Mouse (Mus musculus): Measurements from ENCODE around the gene Pou5f1. TPM values are rescaled to one million over a fixed set of nuclear protein-coding genes. Genes with fewer than 3 reads are reported as not detected.
"Not testable (repeated sequence)": the region's sequence is repeated elsewhere in the genome, so short reads cannot be mapped to it uniquely, and the experiment has no call there.

Pou5f1 gene
- total RNA-seq, 2 experiments from 2014 or later, result not detected

GRCm38 (mm10) chr17:35508279-35508678 lies 2.5 kb downstream of the Pou5f1 start:
- DNase-seq (ENCODE audit: extremely low spot score in 1 of 2, low spot score in 2 of 2); intact Hi-C loops (cut with DNase I): not testable (repeated sequence)

GRCm38 (mm10) chr17:35509284-35509683 lies 3.5 kb downstream of the Pou5f1 start:
- intact Hi-C loops (cut with DNase I), result no loop called here
- no peak for DNase-seq (ENCODE audit: extremely low spot score in 1 of 2, low spot score in 2 of 2)

- intact Hi-C loops (cut with DNase I), result no loop called here
Measured at GRCm38 (mm10) chr17:35512916-35513626, 7.3 kb downstream of the Pou5f1 start.

GRCm38 (mm10) chr17:35513886-35514285 lies 8.1 kb downstream of the Pou5f1 start:
- DNase-seq (ENCODE audit: extremely low spot score in 1 of 2, low spot score in 2 of 2), result peak; percentile 23 to 73
- intact Hi-C loops (cut with DNase I), result no loop called here

More at GRCm38 (mm10) chr17:35512916-35513626, 7.3 kb downstream of the Pou5f1 start:
- no peak for DNase-seq (ENCODE audit: extremely low spot score in 1 of 2, low spot score in 2 of 2)

- intact Hi-C loops (cut with DNase I), result no loop called here
- no peak for DNase-seq (ENCODE audit: extremely low spot score in 1 of 2, low spot score in 2 of 2)
Measured at GRCm38 (mm10) chr17:35514756-35515155, 8.9 kb downstream of the Pou5f1 start.

GRCm38 (mm10) chr17:35515911-35516640 lies 10.3 kb downstream of the Pou5f1 start:
- peak; percentile 7 to 62 for DNase-seq (ENCODE audit: extremely low spot score in 1 of 2, low spot score in 2 of 2)
- intact Hi-C loops (cut with DNase I), result no loop called here

- intact Hi-C loops (cut with DNase I), result no loop called here
Measured at GRCm38 (mm10) chr17:35516652-35517500, 11.1 kb downstream of the Pou5f1 start, which contains the start of the genes Tcf19 and Cchcr1. TSS of gene Tcf19 (minus strand) at chr17:35516824. TSS of gene Cchcr1 (plus strand) at chr17:35517100.

GRCm38 (mm10) chr17:35517526-35517925 lies 11.7 kb downstream of the Pou5f1 start:
- intact Hi-C loops (cut with DNase I), result no loop called here

More at GRCm38 (mm10) chr17:35516652-35517500, 11.1 kb downstream of the Pou5f1 start, which contains the start of the genes Tcf19 and Cchcr1:
- peak; percentile 94 to 98 for DNase-seq (ENCODE audit: extremely low spot score in 1 of 2, low spot score in 2 of 2)

GRCm38 (mm10) chr17:35524354-35524753 lies 18.5 kb downstream of the Pou5f1 start:
- intact Hi-C loops (cut with DNase I), result no loop called here
- DNase-seq (ENCODE audit: extremely low spot score in 1 of 2, low spot score in 2 of 2), result no peak

More at GRCm38 (mm10) chr17:35517526-35517925, 11.7 kb downstream of the Pou5f1 start:
- no peak for DNase-seq (ENCODE audit: extremely low spot score in 1 of 2, low spot score in 2 of 2)

- intact Hi-C loops (cut with DNase I), result no loop called here
- DNase-seq (ENCODE audit: extremely low spot score in 1 of 2, low spot score in 2 of 2), result no peak
Measured at GRCm38 (mm10) chr17:35526644-35527043, 20.8 kb downstream of the Pou5f1 start.

- no peak for DNase-seq (ENCODE audit: extremely low spot score in 1 of 2, low spot score in 2 of 2)
- intact Hi-C loops (cut with DNase I), result no loop called here
Measured at GRCm38 (mm10) chr17:35532360-35532759, 26.5 kb downstream of the Pou5f1 start.

- intact Hi-C loops (cut with DNase I), result no loop called here
- DNase-seq (ENCODE audit: extremely low spot score in 1 of 2, low spot score in 2 of 2), result no peak
Measured at GRCm38 (mm10) chr17:35532901-35533300, 27.1 kb downstream of the Pou5f1 start, which contains the start of gene Psors1c2. TSS of gene Psors1c2 (plus strand) at chr17:35533201.

GRCm38 (mm10) chr17:35534343-35534742 lies 28.5 kb downstream of the Pou5f1 start:
- intact Hi-C loops (cut with DNase I), result no loop called here
- peak; percentile 79 to 84 for DNase-seq (ENCODE audit: extremely low spot score in 1 of 2, low spot score in 2 of 2)

GRCm38 (mm10) chr17:35537421-35537820 lies 31.6 kb downstream of the Pou5f1 start:
- intact Hi-C loops (cut with DNase I), result no loop called here
- DNase-seq (ENCODE audit: extremely low spot score in 1 of 2, low spot score in 2 of 2), result no peak

- intact Hi-C loops (cut with DNase I), result no loop called here
- DNase-seq (ENCODE audit: extremely low spot score in 1 of 2, low spot score in 2 of 2), result no peak
Measured at GRCm38 (mm10) chr17:35538476-35538875, 32.7 kb downstream of the Pou5f1 start.

GRCm38 (mm10) chr17:35539540-35539939 lies 33.7 kb downstream of the Pou5f1 start:
- DNase-seq (ENCODE audit: extremely low spot score in 1 of 2, low spot score in 2 of 2), result no peak
- intact Hi-C loops (cut with DNase I), result no loop called here

GRCm38 (mm10) chr17:35542761-35543411 lies 37.1 kb downstream of the Pou5f1 start:
- intact Hi-C loops (cut with DNase I), result no loop called here
- DNase-seq (ENCODE audit: extremely low spot score in 1 of 2, low spot score in 2 of 2), result no peak

GRCm38 (mm10) chr17:35543412-35543861 lies 37.6 kb downstream of the Pou5f1 start:
- no peak for DNase-seq (ENCODE audit: extremely low spot score in 1 of 2, low spot score in 2 of 2)
- intact Hi-C loops (cut with DNase I), result no loop called here
